Mouse (Mus musculus) limb, embryonic 13.5 days (tissue): Measurements from ENCODE around the gene Atad3a. TPM values are rescaled to one million over a fixed set of nuclear protein-coding genes. Genes with fewer than 3 reads are reported as not detected.

Source experiments
- ATAC-seq: fragments of 200-750 bp; cut with Nextera tagmentation; 2 replicates; pipeline ENCODE4 v1.8.0; 2017; ENCODE audit warnings: low read depth, moderate number of reproducible peaks, moderate TSS enrichment; ENCODE audit not compliant: low FRiP score
- H3K27ac ChIP-seq: fragments of 300-500 bp; sonication (generic); 2 replicates; pipeline ENCODE4 v1.5.1; 2015; ENCODE audit warnings: inconsistent platforms, mild to moderate bottlenecking, moderate library complexity
- H3K27me3 ChIP-seq: fragments of 300-500 bp; sonication (generic); 2 replicates; pipeline ENCODE4 v1.6.1; 2015; ENCODE audit warnings: mild to moderate bottlenecking, inconsistent platforms
- H3K36me3 ChIP-seq: fragments of 300-500 bp; sonication (generic); 2 replicates; pipeline ENCODE4 v1.6.1; 2015; ENCODE audit warnings: inconsistent platforms, mild to moderate bottlenecking, moderate library complexity
- H3K4me1 ChIP-seq: fragments of 300-500 bp; sonication (generic); 2 replicates; pipeline ENCODE4 v1.6.1; 2015; ENCODE audit warnings: inconsistent platforms
- H3K4me2 ChIP-seq: fragments of 300-500 bp; sonication (generic); replicated peaks from 2 replicates; pipeline ENCODE4 v1.6.1; 2015; ENCODE audit warnings: inconsistent platforms, mild to moderate bottlenecking, moderate library complexity
- H3K4me3 ChIP-seq: fragments of 300-500 bp; sonication (generic); 2 replicates; pipeline ENCODE4 v1.5.1; 2015; ENCODE audit warnings: moderate library complexity, mild to moderate bottlenecking, inconsistent platforms
- H3K9ac ChIP-seq: fragments of 300-500 bp; sonication (generic); 2 replicates; pipeline ENCODE4 v1.6.1; 2015; ENCODE audit warnings: mild to moderate bottlenecking, inconsistent platforms
- H3K9me3 ChIP-seq: fragments of 300-500 bp; sonication (generic); 2 replicates; pipeline ENCODE4 v1.6.1; 2016; ENCODE audit warnings: inconsistent platforms
- WGBS: fragments of 180-500 bp; shearing (Covaris S2); methylation state at CpG from one replicate; pipeline ENCODE4 v1.1.7; 2015; 5-methylcytosine and 5-hydroxymethylcytosine counted together
- polyA plus RNA-seq: library from polyadenylated mRNA; unstranded; fragments of >200 nt; fragmentation: Nextera tagmentation; extraction: Ambion mirVana; gene quantifications from 2 replicates; pipeline ENCODE4 v1.2.1, GENCODE M21; 2015

Gene Atad3a
- polyA plus RNA-seq, 1 experiment from 2014 or later = 94.4 TPM

DNA sequence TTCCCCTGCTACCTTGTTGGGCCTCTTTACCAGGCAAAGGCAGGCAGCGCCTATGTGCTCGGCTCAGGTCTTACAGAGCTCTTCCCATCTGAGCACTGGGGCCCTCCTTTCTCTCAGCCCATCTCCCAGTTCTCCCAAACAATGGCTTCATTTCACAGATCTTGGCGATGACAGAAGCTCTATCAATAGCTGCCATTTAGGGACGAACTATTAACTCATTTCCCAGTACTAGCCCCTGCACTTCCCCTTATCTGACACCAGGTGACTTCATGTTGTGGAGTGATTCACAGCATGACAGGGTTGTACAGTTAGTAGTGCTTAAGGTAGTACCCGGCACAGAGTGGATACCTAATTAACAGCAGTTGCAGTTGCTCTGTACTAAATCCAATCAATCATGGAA lies 24.9 kb upstream of the Atad3a start, which contains the start of gene Tmem88b:
Gene Tmem88b (minus strand): TSS at position 56 of the 400 bp plus-strand sequence.
- no peak for ATAC-seq
- WGBS = 70% methylated on average over 5 of the region's 5 CpGs
- Histone ChIP-seq H3K9me3 (no peaks in the 10 kb centered on the region), H3K27ac (no peak within 1 kb of the TSS), H3K4me2 (peak within 1 kb of the TSS; percentile 77), H3K27me3 (no peaks in the 10 kb centered on the region), H3K4me1 (peaks cover 10% of the 10 kb centered on the region; the same call in 1 of the 2 replicates), H3K9ac (no peak within 1 kb of the TSS; the same call in 1 of the 2 replicates), H3K36me3 (no peaks in the 10 kb centered on the region), H3K4me3 (peak within 1 kb of the TSS; percentile 60)

- no peak overlapping the region for H3K27ac ChIP-seq
These were observed 24.4 kb upstream of the Atad3a start for GRCm38 (mm10) chr4:155785246-155785645.

DNA sequence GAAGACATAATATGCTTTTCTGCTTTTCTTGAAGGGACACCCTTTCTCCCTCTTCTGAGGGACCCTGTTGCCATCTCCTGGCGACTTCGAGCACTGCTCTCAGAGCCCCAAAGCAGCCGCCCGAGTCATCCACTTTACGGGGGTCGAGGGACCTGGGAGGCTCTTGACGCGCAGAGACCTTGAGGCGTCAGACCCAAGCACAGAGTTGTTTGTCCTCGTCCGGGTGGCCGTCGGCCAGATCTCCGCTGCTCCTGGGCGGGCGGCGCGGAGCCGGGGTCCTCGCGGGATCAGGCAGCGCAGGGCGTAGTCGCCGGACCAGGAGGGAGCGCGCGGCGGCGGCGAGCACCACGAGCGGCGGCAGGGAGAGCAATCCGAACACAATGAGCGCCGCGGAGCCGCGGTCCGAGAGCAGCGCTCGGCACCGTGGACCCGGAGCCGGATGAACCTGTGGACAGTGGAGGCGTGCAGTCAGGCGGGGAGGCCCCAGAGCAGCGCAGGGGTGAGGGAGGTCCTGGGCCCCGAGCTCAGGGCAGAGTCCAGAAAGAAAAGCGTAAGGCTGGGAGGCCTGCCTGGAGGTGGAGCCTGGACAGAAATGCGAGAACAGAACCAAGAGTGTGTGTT lies 23.3 kb upstream of the Atad3a start:
- Histone ChIP-seq H3K9ac (peak overlapping the region; percentile 86), H3K4me3 (peak overlapping the region; percentile 60), H3K4me1 (peaks cover 10% of the 10 kb centered on the region; the same call in 1 of the 2 replicates), H3K27ac (peak overlapping the region; percentile 67), H3K4me2 (peak overlapping the region; percentile 77), H3K27me3 (no peaks in the 10 kb centered on the region), H3K36me3 (no peaks in the 10 kb centered on the region), H3K9me3 (no peaks in the 10 kb centered on the region)
- ATAC-seq = peak; percentile 81
- WGBS = under 1% methylated on average over 51 of the region's 52 CpGs

More at GRCm38 (mm10) chr4:155785246-155785645, 24.4 kb upstream of the Atad3a start:
- ATAC-seq = no peak
- Histone ChIP-seq H3K4me3 (no peak overlapping the region), H3K9ac (no peak overlapping the region), H3K9me3 (no peaks in the 10 kb centered on the region), H3K36me3 (no peaks in the 10 kb centered on the region), H3K4me2 (no peak overlapping the region), H3K4me1 (peaks cover 10% of the 10 kb centered on the region; the same call in 1 of the 2 replicates), H3K27me3 (no peaks in the 10 kb centered on the region)
- 81% methylated on average over 10 of the region's 10 CpGs for WGBS

DNA sequence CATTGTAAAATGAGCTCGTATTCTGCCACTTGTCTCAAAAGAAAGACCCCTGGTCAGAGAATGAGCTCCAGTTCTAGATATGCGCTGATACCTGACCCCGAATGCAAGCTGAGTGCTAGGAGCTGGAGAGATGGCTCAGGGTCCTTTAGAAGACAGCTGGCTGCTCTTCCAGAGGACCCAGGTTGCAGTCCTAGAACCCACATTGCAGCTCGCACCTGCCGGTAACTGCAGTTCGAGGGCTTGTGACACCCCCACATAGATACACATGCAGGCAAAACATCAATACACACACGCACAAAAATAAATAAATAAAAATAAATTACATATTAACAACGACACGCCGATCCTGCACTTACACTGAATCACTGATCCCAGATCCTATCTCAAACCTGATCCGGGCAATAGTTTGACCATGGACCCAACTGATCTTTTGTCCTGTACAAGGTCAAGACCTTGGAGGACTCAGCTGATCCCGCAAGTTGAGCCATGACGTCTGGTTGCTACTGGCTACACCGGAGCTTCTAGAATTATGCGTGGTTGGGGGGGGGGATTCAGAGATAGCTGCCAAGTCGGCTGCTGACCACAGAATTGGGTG lies 22.7 kb upstream of the Atad3a start:
- peak overlapping the region; percentile 77 for H3K4me2 ChIP-seq
- no peaks in the 10 kb centered on the region for H3K27me3 ChIP-seq

DNA sequence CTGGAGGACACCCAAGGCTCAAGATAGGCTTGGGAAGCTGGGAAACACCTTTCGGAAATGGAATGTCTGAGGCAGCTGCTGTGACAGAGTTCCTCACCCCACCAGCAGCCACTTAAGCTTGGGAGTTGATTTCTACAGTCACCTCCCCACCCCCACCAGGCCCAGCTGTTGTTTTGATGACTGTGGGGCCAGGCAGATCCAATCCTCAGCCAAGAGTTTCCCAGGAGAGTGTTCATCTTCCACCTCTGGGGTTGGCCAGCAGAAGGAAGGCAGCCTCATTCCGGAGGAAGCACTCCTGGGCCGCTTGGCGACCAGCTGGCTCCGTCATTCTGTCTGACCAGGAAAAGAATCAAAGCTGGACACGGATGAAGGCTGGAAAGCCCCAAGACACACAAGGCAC lies 20.0 kb upstream of the Atad3a start:
- H3K4me3 ChIP-seq = no peak overlapping the region
- 20% methylated on average over 6 of the region's 6 CpGs for WGBS
- no peaks in the 10 kb centered on the region for H3K36me3 ChIP-seq
- peak; percentile 61 for ATAC-seq
- H3K9ac ChIP-seq = no peak overlapping the region
- H3K4me2 ChIP-seq = no peak overlapping the region
- H3K27me3 ChIP-seq = 0 out of 2 replicates have a peak, but pooled peaks cover 3% of the 10 kb centered on the region
- peaks cover 10% of the 10 kb centered on the region; the same call in 1 of the 2 replicates for H3K4me1 ChIP-seq
- H3K27ac ChIP-seq = peak overlapping the region; percentile 39; the same call in 1 of the 2 replicates
- H3K9me3 ChIP-seq = no peaks in the 10 kb centered on the region

More for the DNA sequence above, 22.7 kb upstream of the Atad3a start:
- Histone ChIP-seq H3K9me3 (no peaks in the 10 kb centered on the region), H3K4me3 (peak overlapping the region; percentile 60), H3K9ac (peak overlapping the region; percentile 86; the same call in 1 of the 2 replicates), H3K4me1 (peaks cover 10% of the 10 kb centered on the region; the same call in 1 of the 2 replicates), H3K27ac (no peak overlapping the region), H3K36me3 (no peaks in the 10 kb centered on the region)
- WGBS = 46% methylated on average over 16 of the region's 16 CpGs
- no peak for ATAC-seq

- 0 out of 2 replicates have a peak overlapping the region, but pooled peaks have one; percentile 8 for H3K9ac ChIP-seq
- 83% methylated on average over 4 of the region's 4 CpGs for WGBS
- peaks cover 18% of the 10 kb centered on the region for H3K4me1 ChIP-seq
- H3K36me3 ChIP-seq = no peaks in the 10 kb centered on the region
- ATAC-seq = no peak
- H3K4me3 ChIP-seq = no peak overlapping the region
- H3K27ac ChIP-seq = no peak overlapping the region
- no peaks in the 10 kb centered on the region for H3K9me3 ChIP-seq
- no peak overlapping the region for H3K4me2 ChIP-seq
- 0 out of 2 replicates have a peak, but pooled peaks cover 9% of the 10 kb centered on the region for H3K27me3 ChIP-seq
These were observed 18.6 kb upstream of the Atad3a start for GRCm38 (mm10) chr4:155779498-155779897.

DNA sequence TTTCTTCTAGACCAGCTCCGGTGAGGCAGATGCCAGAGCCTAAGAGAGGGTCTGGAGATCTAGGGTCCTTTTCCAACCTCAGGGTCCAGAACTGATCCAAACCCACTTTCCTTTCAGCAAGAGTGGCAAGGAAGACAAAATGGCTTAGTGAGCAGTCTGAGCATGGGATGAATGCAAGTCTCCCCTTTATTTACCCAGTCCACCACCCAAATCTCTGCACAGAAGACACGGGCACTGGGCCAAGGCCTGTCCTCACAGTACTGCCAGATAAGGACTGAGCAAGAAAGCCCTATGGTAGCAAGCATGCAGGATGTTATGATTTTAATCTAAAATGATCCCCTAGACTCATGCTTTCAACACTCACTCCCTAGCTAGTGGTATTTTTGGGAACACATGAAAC lies 16.9 kb upstream of the Atad3a start:
- no peak overlapping the region for H3K4me2 ChIP-seq
- H3K9ac ChIP-seq = no peak overlapping the region
- H3K27ac ChIP-seq = no peak overlapping the region
- 77% methylated on average over 2 of the region's 2 CpGs for WGBS
- H3K4me1 ChIP-seq = peaks cover 21% of the 10 kb centered on the region
- no peaks in the 10 kb centered on the region for H3K9me3 ChIP-seq
- no peaks in the 10 kb centered on the region for H3K36me3 ChIP-seq
- H3K27me3 ChIP-seq = peaks cover 17% of the 10 kb centered on the region
- no peak for ATAC-seq
- H3K4me3 ChIP-seq = no peak overlapping the region

GRCm38 (mm10) chr4:155776704-155777335 lies 15.9 kb upstream of the Atad3a start:
- WGBS = 67% methylated on average over 2 of the region's 2 CpGs
- H3K27ac ChIP-seq = no peak overlapping the region
- ATAC-seq = no peak

GRCm38 (mm10) chr4:155775855-155776254 lies 15.0 kb upstream of the Atad3a start:
- WGBS = 84% methylated on average over 3 of the region's 3 CpGs
- Histone ChIP-seq H3K27ac (peak overlapping the region; percentile 17; the same call in 1 of the 2 replicates), H3K27me3 (peaks cover 32% of the 10 kb centered on the region), H3K4me2 (no peak overlapping the region), H3K4me3 (no peak overlapping the region), H3K9ac (no peak overlapping the region), H3K4me1 (peaks cover 22% of the 10 kb centered on the region), H3K36me3 (no peaks in the 10 kb centered on the region), H3K9me3 (no peaks in the 10 kb centered on the region)
- ATAC-seq = no peak

More at GRCm38 (mm10) chr4:155776704-155777335, 15.9 kb upstream of the Atad3a start:
- peaks cover 24% of the 10 kb centered on the region for H3K27me3 ChIP-seq
- H3K4me3 ChIP-seq = no peak overlapping the region
- H3K9me3 ChIP-seq = no peaks in the 10 kb centered on the region
- no peak overlapping the region for H3K9ac ChIP-seq
- no peaks in the 10 kb centered on the region for H3K36me3 ChIP-seq
- H3K4me1 ChIP-seq = peaks cover 21% of the 10 kb centered on the region
- no peak overlapping the region for H3K4me2 ChIP-seq

GRCm38 (mm10) chr4:155774971-155775740 lies 14.3 kb upstream of the Atad3a start:
- Histone ChIP-seq H3K9ac (no peak overlapping the region), H3K36me3 (no peaks in the 10 kb centered on the region), H3K27ac (peak overlapping the region; percentile 17; the same call in 1 of the 2 replicates), H3K4me1 (peaks cover 28% of the 10 kb centered on the region), H3K4me3 (peak overlapping the region; percentile 46), H3K9me3 (no peaks in the 10 kb centered on the region), H3K27me3 (peaks cover 32% of the 10 kb centered on the region), H3K4me2 (peak overlapping the region; percentile 85)
- no peak for ATAC-seq
- WGBS = 56% methylated on average over 9 of the region's 9 CpGs

GRCm38 (mm10) chr4:155774280-155774754 lies 13.4 kb upstream of the Atad3a start, which contains the start of gene Vwa1:
Gene Vwa1 (minus strand): TSS chr4:155774698.
- Histone ChIP-seq H3K4me3 (peak within 1 kb of the TSS; percentile 46), H3K4me1 (peaks cover 33% of the 10 kb centered on the region), H3K9me3 (no peaks in the 10 kb centered on the region), H3K27ac (peak within 1 kb of the TSS; percentile 17; the same call in 1 of the 2 replicates), H3K36me3 (no peaks in the 10 kb centered on the region), H3K27me3 (peaks cover 32% of the 10 kb centered on the region), H3K4me2 (peak within 1 kb of the TSS; percentile 85), H3K9ac (peak within 1 kb of the TSS; percentile 61)
- WGBS = under 1% methylated on average over 35 of the region's 35 CpGs
- ATAC-seq = peak; percentile 77
